Mouse (Mus musculus) ES-E14 (cell line): ENCODE results near the gene Dhx38. TPM values are rescaled to one million over a fixed set of nuclear protein-coding genes. Genes with fewer than 3 reads are reported as not detected.

Source experiments
- DNase-seq: peaks from one replicate; pipeline ENCODE4 v3.0.0-alpha.2; 2013; ENCODE audit warnings: low read depth, low spot score
- H3K27ac ChIP-seq: 2 replicates; pipeline ENCODE4 v1.5.1; 2012; ENCODE audit warnings: low read depth, mild to moderate bottlenecking, low read length, moderate library complexity, mixed read lengths; ENCODE audit not compliant: poor library complexity, insufficient read depth, severe bottlenecking
- H3K36me3 ChIP-seq: 2 replicates; pipeline ENCODE4 v1.6.1; 2012; ENCODE audit warnings: mild to moderate bottlenecking, low read length, moderate library complexity, mixed read lengths; ENCODE audit not compliant: control insufficient read depth, poor library complexity, insufficient read depth, severe bottlenecking
- H3K4me1 ChIP-seq, 2 experiments: fragments of 150-350 bp in 1 of 2; sonication (generic) in 1 of 2; 2 replicates each; pipeline ENCODE4 v1.6.1; 2012; ENCODE audit warnings: low read length in 2 of 2, mild to moderate bottlenecking in 1 of 2, mixed read lengths in 1 of 2; ENCODE audit not compliant: control insufficient read depth in 2 of 2, insufficient read depth in 2 of 2, poor library complexity in 1 of 2
- H3K4me3 ChIP-seq, 2 experiments: fragments of 150-350 bp in 1 of 2; sonication (generic) in 1 of 2; 2 replicates each; pipeline ENCODE4 v1.5.1; 2012; ENCODE audit warnings: low read length in 2 of 2, low read depth in 1 of 2, mild to moderate bottlenecking in 1 of 2, mixed read lengths in 1 of 2; ENCODE audit not compliant: insufficient read depth in 1 of 2, poor library complexity in 1 of 2, severe bottlenecking in 1 of 2
- H3K9ac ChIP-seq: 2 replicates; pipeline ENCODE4 v1.6.1; 2012; ENCODE audit warnings: low read depth, mild to moderate bottlenecking, low read length, mixed read lengths; ENCODE audit not compliant: poor library complexity, insufficient read depth, severe bottlenecking
- H3K9me3 ChIP-seq: fragments of 150-350 bp; sonication (generic); 2 replicates; pipeline ENCODE4 v1.6.1; 2012; ENCODE audit warnings: low read depth, mild to moderate bottlenecking, low read length; ENCODE audit not compliant: control insufficient read depth, insufficient read depth
- CHD2 ChIP-seq: IDR thresholded peaks from 2 replicates; pipeline ENCODE4 v1.6.1; 2014; ENCODE audit warnings: mild to moderate bottlenecking, low read depth, low read length, inconsistent platforms
- HCFC1 ChIP-seq: IDR thresholded peaks from 2 replicates; pipeline ENCODE4 v1.6.1; 2012; ENCODE audit warnings: low read length, inconsistent platforms, borderline replicate concordance; ENCODE audit not compliant: insufficient read depth
- MAFK ChIP-seq: IDR thresholded peaks from 2 replicates; pipeline ENCODE4 v1.6.1; 2014; ENCODE audit warnings: mild to moderate bottlenecking, low read depth, low read length, inconsistent platforms; ENCODE audit not compliant: insufficient read depth
- ZC3H11A ChIP-seq: IDR thresholded peaks from 2 replicates; pipeline ENCODE4 v1.6.1; 2012; ENCODE audit warnings: low read depth, mild to moderate bottlenecking, inconsistent platforms, low read length, borderline replicate concordance
- ZNF384 ChIP-seq: IDR thresholded peaks from 2 replicates; pipeline ENCODE4 v1.6.1; 2012; ENCODE audit warnings: low read depth, low read length, inconsistent platforms
- in situ Hi-C, 2 experiments: fragments of 600-800 bp; cut with MboI; formaldehyde crosslinking; loops; one replicate each; pipeline ENCODE4 v1.15.1; 2025; ENCODE audit warnings: low sequenced_read_pairs in 2 of 2, inconsistent platforms in 1 of 2; ENCODE audit not compliant: unreplicated experiment in 2 of 2
- total RNA-seq: library from RNA; depleted of rRNA; stranded (reverse); fragments of 300-350 nt; gene quantifications from 2 replicates; pipeline ENCODE4 v1.2.3, GENCODE M21; 2012; rRNA removed

The Dhx38 gene
- total RNA-seq = 54.7 and 61.8 TPM in 2 replicates

GRCm38 (mm10) chr8:109565498-109566333 is at the start of gene Dhx38, which contains the start of gene Txnl4b:
TSS of gene Dhx38 (minus strand) at chr8:109565861.
TSS of gene Txnl4b (plus strand) at chr8:109565892.
- Histone ChIP-seq H3K27ac (peak within 1 kb of the TSS; percentile 88), H3K36me3 (peaks cover 16% of the 10 kb centered on the region), H3K4me1 (peaks cover 1 to 2% of the 10 kb centered on the region in 2 experiments; a peak in 2 of 4 replicates), H3K9me3 (no peaks in the 10 kb centered on the region), H3K4me3 (peak within 1 kb of the TSS; percentile 90 to 96), H3K9ac (peak within 1 kb of the TSS; percentile 99)
- DNase-seq = peak; percentile 98
- in situ Hi-C loops = no loop called here
- peak; percentile 93 for TF ChIP-seq HCFC1
- TF ChIP-seq MAFK = 0 out of 2 replicates have a peak, but pooled peaks have one; percentile 56
- no peak for TF ChIP-seq CHD2
- TF ChIP-seq ZNF384 = peak; percentile 100
- no peak for TF ChIP-seq ZC3H11A

GRCm38 (mm10) chr8:109614243-109615210 is 48.9 kb upstream of the Dhx38 start, which contains the start of gene Pkd1l3:
TSS of gene Pkd1l3 (plus strand) at chr8:109614517.
- in situ Hi-C loops = no loop called here
- Histone ChIP-seq H3K27ac (no peak within 1 kb of the TSS), H3K36me3 (no peaks in the 10 kb centered on the region), H3K4me3 (peak within 1 kb of the TSS; percentile 23 to 62; a peak in 3 of 4 replicates), H3K9me3 (no peaks in the 10 kb centered on the region), H3K4me1 (peaks cover 0 to 3% of the 10 kb centered on the region in 2 experiments; a peak in 1 of 4 replicates), H3K9ac (peak within 1 kb of the TSS; percentile 58)
- no peak for DNase-seq
- TF ChIP-seq MAFK (no peak), ZNF384 (0 out of 2 replicates have a peak, but pooled peaks have one; percentile 33), HCFC1 (no peak), CHD2 (no peak), ZC3H11A (no peak)

GRCm38 (mm10) chr8:109609153-109609502 is 43.5 kb upstream of the Dhx38 start:
- H3K9ac ChIP-seq = peak overlapping the region; percentile 53; the same call in 1 of the 2 replicates
- peaks cover 9% of the 10 kb centered on the region; the same call in 1 of the 2 replicates for H3K36me3 ChIP-seq
- peaks cover 3% of the 10 kb centered on the region in 2 experiments; a peak in 2 of 4 replicates for H3K4me1 ChIP-seq
- DNase-seq = no peak
- H3K27ac ChIP-seq = no peak overlapping the region
- TF ChIP-seq MAFK (no peak), CHD2 (no peak), HCFC1 (no peak), ZC3H11A (no peak), ZNF384 (no peak)
- no peaks in the 10 kb centered on the region for H3K9me3 ChIP-seq
- H3K4me3 ChIP-seq = peak overlapping the region; percentile 86 to 94; a peak in 3 of 4 replicates
- in situ Hi-C loops = no loop called here

GRCm38 (mm10) chr8:109608271-109609152 is 42.9 kb upstream of the Dhx38 start, which contains the start of gene Dhodh:
TSS of gene Dhodh (minus strand) at chr8:109608673.
- peak; percentile 93 for DNase-seq
- H3K4me3 ChIP-seq = peak within 1 kb of the TSS; percentile 86 to 94
- H3K27ac ChIP-seq = peak within 1 kb of the TSS; percentile 62
- peaks cover 16% of the 10 kb centered on the region for H3K36me3 ChIP-seq
- H3K4me1 ChIP-seq = peaks cover 0 to 3% of the 10 kb centered on the region in 2 experiments; a peak in 2 of 4 replicates
- no peak for TF ChIP-seq CHD2
- peak; percentile 85 for TF ChIP-seq HCFC1
- peak within 1 kb of the TSS; percentile 87 for H3K9ac ChIP-seq
- in situ Hi-C loops = no loop called here
- H3K9me3 ChIP-seq = no peaks in the 10 kb centered on the region
